Mouse (Mus musculus): ENCODE data around the gene Depdc5. TPM values are rescaled to one million over a fixed set of nuclear protein-coding genes. Genes with fewer than 3 reads are reported as not detected.

Gene Depdc5
- polyA plus RNA-seq, 1 experiment from 2014 or later = 29.5 TPM

DNA sequence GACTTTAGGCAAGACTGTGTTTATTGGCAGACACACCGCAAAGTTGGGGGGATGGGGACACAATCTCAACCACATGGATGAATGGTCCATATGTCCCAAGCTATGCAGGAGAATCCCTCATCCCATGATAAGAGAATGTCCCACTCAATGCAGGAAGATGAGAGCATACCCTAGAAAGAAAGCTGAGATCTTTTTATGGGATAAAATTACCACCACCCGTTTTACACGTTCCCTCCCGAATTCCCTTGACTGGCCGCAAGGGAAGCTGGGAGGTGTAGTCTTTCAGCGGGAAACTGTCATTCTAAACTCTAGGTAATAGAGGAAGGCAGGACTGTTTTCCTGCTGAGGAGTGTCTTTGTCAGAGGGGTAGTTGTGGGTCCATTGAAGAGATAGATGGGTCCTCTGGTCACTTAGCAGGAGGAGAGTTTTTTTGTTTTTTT is 5.7 kb upstream of the Depdc5 start:
- Histone ChIP-seq H3K36me3 (ENCODE audit: insufficient read depth) (no peaks in the 10 kb centered on the region), H3K4me3 (ENCODE audit: low read depth, low read length) (peak overlapping the region; percentile 41), H3K4me1 (ENCODE audit: insufficient read depth) (no peaks in the 10 kb centered on the region), H3K4me2 (peak overlapping the region; percentile 66), H3K27ac (ENCODE audit: low read depth) (peak overlapping the region; percentile 37; the same call in 1 of the 2 replicates), H3K9ac (peak overlapping the region; percentile 41), H3K27me3 (ENCODE audit: insufficient read depth, low read length) (no peaks in the 10 kb centered on the region), H3K9me3 (ENCODE audit: low read depth, low read length) (no peaks in the 10 kb centered on the region)
- peak; percentile 81 for DNase-seq
- peak; percentile 11; the same call in 1 of the 2 replicates for TF ChIP-seq CTCF (IDR thresholded peaks at IDR 0.05; ENCODE audit: low read depth)
- ATAC-seq (ENCODE audit: insufficient read depth) = no peak; the same call in 1 of the 2 replicates
- 3% methylated on average over 6 of the region's 6 CpGs for WGBS

DNA sequence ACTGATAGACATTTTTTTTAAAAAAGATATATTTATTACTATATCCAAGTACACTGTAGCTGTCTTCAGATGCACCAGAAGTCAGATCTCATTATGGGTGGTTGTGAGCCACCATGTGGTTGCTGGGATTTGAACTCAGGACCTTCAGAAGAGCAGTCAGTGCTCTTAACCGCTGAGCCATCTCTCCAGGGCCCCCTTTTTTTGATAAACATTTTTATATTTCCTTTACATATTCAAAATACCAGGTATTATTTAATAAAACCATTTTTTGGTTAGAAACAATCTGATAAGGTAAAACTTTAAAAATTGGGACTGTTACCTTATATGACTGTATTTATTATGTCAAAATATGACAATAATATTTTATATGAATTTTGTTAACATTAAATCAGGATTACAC is 2.4 kb upstream of the Depdc5 start:
- peaks cover 3% of the 10 kb centered on the region; the same call in 1 of the 2 replicates for H3K36me3 ChIP-seq (ENCODE audit: insufficient read depth)
- TF ChIP-seq CTCF (IDR thresholded peaks at IDR 0.05; ENCODE audit: low read depth) = no peak
- DNase-seq (no peak), ATAC-seq (ENCODE audit: insufficient read depth) (no peak)
- no peak overlapping the region for H3K9ac ChIP-seq
- no peaks in the 10 kb centered on the region for H3K27me3 ChIP-seq (ENCODE audit: insufficient read depth, low read length)
- no peak overlapping the region for H3K4me2 ChIP-seq
- H3K4me1 ChIP-seq (ENCODE audit: insufficient read depth) = no peaks in the 10 kb centered on the region
- no peaks in the 10 kb centered on the region for H3K9me3 ChIP-seq (ENCODE audit: low read depth, low read length)
- 88% methylated on average over 1 of the region's 1 CpGs for WGBS
- no peak overlapping the region for H3K27ac ChIP-seq (ENCODE audit: low read depth)
- H3K4me3 ChIP-seq (ENCODE audit: low read depth, low read length) = no peak overlapping the region

DNA sequence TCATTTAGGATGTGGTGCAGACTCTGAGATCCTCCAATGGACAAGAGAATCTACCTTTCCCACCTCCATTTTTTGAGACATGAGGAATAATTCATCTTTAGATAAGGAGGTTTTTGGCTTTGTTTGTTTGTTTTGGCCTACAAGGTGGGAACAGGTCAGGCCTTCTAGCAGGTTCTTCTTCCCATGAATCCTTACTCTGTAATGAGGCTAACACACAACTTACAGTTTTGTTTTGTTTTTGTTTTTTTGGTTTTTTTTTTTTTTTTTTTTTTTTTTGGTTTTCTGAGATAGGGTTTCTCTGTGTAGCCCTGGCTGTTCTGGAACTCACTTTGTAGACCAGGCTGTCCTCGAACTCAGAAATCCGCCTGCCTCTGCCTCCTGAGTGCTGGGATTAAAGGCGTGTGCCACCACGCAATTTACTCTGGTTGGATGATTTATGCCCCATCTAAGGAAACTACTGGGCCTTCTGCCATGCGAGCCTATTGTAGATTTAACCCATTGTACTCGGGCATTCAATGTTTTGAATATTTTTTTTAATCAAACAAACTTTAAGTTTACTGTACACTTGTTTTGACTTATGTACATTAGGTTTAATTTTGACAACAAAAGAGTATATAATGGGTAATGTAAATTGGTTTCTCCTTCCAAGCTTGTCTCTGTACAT is 900 bp upstream of the Depdc5 start:
- Histone ChIP-seq H3K27me3 (ENCODE audit: insufficient read depth, low read length) (no peaks in the 10 kb centered on the region), H3K9ac (no peak overlapping the region; the same call in 1 of the 2 replicates), H3K4me3 (ENCODE audit: low read depth, low read length) (peak overlapping the region; percentile 80), H3K9me3 (ENCODE audit: low read depth, low read length) (no peaks in the 10 kb centered on the region), H3K4me1 (ENCODE audit: insufficient read depth) (no peaks in the 10 kb centered on the region), H3K36me3 (ENCODE audit: insufficient read depth) (peaks cover 12% of the 10 kb centered on the region; the same call in 1 of the 2 replicates), H3K27ac (ENCODE audit: low read depth) (peak overlapping the region; percentile 89), H3K4me2 (peak overlapping the region; percentile 65)
- DNase-seq = peak; percentile 71
- 46% methylated on average over 6 of the region's 6 CpGs for WGBS
- TF ChIP-seq CTCF (IDR thresholded peaks at IDR 0.05; ENCODE audit: low read depth) = no peak
- no peak for ATAC-seq (ENCODE audit: insufficient read depth)

DNA sequence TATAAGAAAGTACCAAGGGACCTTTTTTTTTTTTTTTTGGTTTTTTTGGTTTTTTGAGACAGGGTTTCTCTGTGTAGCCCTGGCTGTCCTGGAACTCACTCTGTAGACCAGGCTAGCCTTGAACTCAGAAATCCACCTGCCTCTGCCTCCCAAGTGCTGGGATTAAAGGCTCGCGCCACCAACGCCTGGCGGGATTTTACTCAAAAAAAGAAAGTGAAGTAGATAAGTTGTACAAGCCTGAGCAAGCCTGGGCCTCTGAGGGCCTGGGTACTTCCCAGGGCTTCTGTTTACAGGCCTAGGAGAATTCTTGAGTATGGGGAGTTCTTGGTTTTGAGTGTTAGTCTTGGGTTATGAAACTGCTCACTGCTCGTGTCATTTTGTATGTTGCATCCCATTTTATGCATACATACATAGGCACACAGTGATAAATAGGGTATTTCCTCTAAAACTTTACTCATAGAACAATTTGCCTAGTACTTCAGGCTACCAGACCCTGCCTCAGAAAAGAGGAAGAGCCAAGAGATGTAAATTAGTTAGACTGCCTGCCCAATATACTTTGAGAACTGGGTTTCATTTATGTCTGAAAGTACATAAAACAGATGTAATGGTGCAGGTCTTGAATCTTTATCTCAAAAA is 6.0 kb downstream of the Depdc5 start:
- Histone ChIP-seq H3K4me3 (ENCODE audit: low read depth, low read length) (no peak overlapping the region), H3K4me2 (no peak overlapping the region), H3K4me1 (ENCODE audit: insufficient read depth) (no peaks in the 10 kb centered on the region), H3K27me3 (ENCODE audit: insufficient read depth, low read length) (no peaks in the 10 kb centered on the region), H3K9me3 (ENCODE audit: low read depth, low read length) (no peaks in the 10 kb centered on the region), H3K27ac (ENCODE audit: low read depth) (no peak overlapping the region), H3K36me3 (ENCODE audit: insufficient read depth) (peaks cover 65% of the 10 kb centered on the region), H3K9ac (no peak overlapping the region)
- TF ChIP-seq CTCF (IDR thresholded peaks at IDR 0.05; ENCODE audit: low read depth) = no peak
- 93% methylated on average over 5 of the region's 5 CpGs for WGBS
- ATAC-seq (ENCODE audit: insufficient read depth) (no peak), DNase-seq (no peak)

DNA sequence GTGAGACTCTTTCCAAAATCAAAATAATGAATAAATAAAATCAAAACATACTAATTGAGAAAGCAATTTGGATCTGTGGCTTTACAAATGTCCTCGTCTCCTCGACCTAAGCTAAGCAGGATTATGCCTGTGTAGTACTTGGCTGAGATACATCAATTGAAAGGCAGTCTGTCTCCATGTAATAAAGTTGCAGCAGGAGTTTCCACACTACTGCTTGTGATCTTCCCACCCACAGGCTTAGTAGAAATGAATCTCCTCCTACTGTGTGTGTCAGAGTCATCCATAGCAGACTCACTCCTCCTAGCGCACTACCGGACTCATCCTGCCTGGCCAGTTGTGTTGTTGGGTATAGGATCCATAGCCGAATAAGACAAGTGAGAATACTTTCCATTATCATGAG is 8.8 kb downstream of the Depdc5 start:
- WGBS = 90% methylated on average over 5 of the region's 5 CpGs
- H3K36me3 ChIP-seq (ENCODE audit: insufficient read depth) = peaks cover 75% of the 10 kb centered on the region

DNA sequence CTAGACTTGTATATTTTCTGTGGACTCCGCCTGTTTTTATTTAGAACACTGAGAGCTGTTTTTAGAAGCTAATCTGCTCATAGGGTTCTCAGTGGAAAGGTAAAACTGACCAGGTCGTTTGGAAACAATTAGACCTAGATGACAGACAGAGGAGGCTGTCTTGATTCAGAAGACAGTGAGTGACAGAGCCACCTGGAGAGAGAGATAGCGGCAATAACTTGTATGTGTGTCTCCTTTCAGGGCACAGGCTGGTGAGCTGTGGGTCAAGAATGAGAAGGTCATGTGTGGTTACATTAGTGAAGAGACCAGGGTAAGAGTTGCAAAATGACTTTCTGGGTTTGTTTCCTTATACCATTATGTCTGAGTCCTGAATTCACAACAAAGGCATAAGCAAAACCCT is 23.2 kb downstream of the Depdc5 start:
- Histone ChIP-seq H3K36me3 (ENCODE audit: insufficient read depth) (peaks cover 55% of the 10 kb centered on the region), H3K27me3 (ENCODE audit: insufficient read depth, low read length) (no peaks in the 10 kb centered on the region), H3K4me2 (no peak overlapping the region), H3K4me3 (ENCODE audit: low read depth, low read length) (no peak overlapping the region), H3K27ac (ENCODE audit: low read depth) (no peak overlapping the region), H3K9ac (no peak overlapping the region), H3K4me1 (ENCODE audit: insufficient read depth) (no peaks in the 10 kb centered on the region), H3K9me3 (ENCODE audit: low read depth, low read length) (no peaks in the 10 kb centered on the region)
- 68% methylated on average over 3 of the region's 3 CpGs for whole genome bisulfite sequencing
- no peak for ATAC-seq (ENCODE audit: insufficient read depth)
- TF ChIP-seq CTCF (IDR thresholded peaks at IDR 0.05; ENCODE audit: low read depth) = no peak
- no peak for DNase-seq

More for the DNA sequence above, 8.8 kb downstream of the Depdc5 start:
- TF ChIP-seq CTCF (IDR thresholded peaks at IDR 0.05; ENCODE audit: low read depth) = no peak
- H3K27ac ChIP-seq (ENCODE audit: low read depth) = no peak overlapping the region
- no peaks in the 10 kb centered on the region for H3K4me1 ChIP-seq (ENCODE audit: insufficient read depth)
- H3K9me3 ChIP-seq (ENCODE audit: low read depth, low read length) = no peaks in the 10 kb centered on the region
- H3K27me3 ChIP-seq (ENCODE audit: insufficient read depth, low read length) = no peaks in the 10 kb centered on the region
- H3K4me2 ChIP-seq = no peak overlapping the region
- H3K4me3 ChIP-seq (ENCODE audit: low read depth, low read length) = no peak overlapping the region
- ATAC-seq (ENCODE audit: insufficient read depth) = no peak
- no peak for DNase-seq
- H3K9ac ChIP-seq = no peak overlapping the region

DNA sequence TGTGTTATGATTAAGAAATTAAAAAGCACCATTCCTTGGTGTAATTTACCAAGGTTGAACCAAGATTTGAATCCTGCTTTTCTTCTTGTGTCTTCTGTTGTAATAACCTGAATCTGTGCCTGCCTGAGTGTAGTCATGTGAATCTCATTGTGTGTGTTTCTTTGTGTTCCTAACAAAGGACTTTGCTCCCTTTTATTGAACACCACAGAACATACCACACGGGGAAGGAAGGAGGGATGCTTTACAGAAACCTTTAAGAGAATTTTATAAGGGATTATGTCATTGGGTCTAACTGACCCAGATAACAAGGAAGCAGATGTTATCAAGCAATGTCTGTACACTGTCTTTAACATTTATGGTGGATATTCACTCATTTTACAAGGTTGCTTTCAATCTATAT is 44.0 kb downstream of the Depdc5 start:
- no peak overlapping the region for H3K9ac ChIP-seq
- H3K9me3 ChIP-seq (ENCODE audit: low read depth, low read length) = no peaks in the 10 kb centered on the region
- no peaks in the 10 kb centered on the region for H3K27me3 ChIP-seq (ENCODE audit: insufficient read depth, low read length)
- ATAC-seq (ENCODE audit: insufficient read depth) (no peak), DNase-seq (no peak)
- WGBS = 84% methylated on average over 1 of the region's 1 CpGs
- H3K4me3 ChIP-seq (ENCODE audit: low read depth, low read length) = no peak overlapping the region
- no peaks in the 10 kb centered on the region for H3K4me1 ChIP-seq (ENCODE audit: insufficient read depth)
- no peak overlapping the region for H3K4me2 ChIP-seq
- no peak for TF ChIP-seq CTCF (IDR thresholded peaks at IDR 0.05; ENCODE audit: low read depth)
- H3K27ac ChIP-seq (ENCODE audit: low read depth) = no peak overlapping the region
- peaks cover 48% of the 10 kb centered on the region for H3K36me3 ChIP-seq (ENCODE audit: insufficient read depth)

Data from lung, embryonic 14.5 days (tissue).